Mouse (Mus musculus): ENCODE results near the gene Ets1. TPM values are rescaled to one million over a fixed set of nuclear protein-coding genes. Genes with fewer than 3 reads are reported as not detected.

Ets1 gene
- polyA plus RNA-seq, 1 experiment from 2014 or later: 48.3 TPM

GRCm38 (mm10) chr9:32701126-32701997 lies 65.3 kb downstream of the Ets1 start:
- POLR2A ChIA-PET: interaction anchor here (0.9 kb wide), 1 partner anchor 24 kb away, joined by 4 read pairs; no protein-coding TSS in a partner anchor
- DNase-seq (ENCODE audit: low read depth, low spot score) (no peak), ATAC-seq (no peak)
- CTCF ChIA-PET: interaction anchor here (1.0 to 1.7 kb wide), 3 partner anchors 9 to 40 kb away, joined by 3 read pairs; no protein-coding TSS in a partner anchor
- no peak for TF ChIP-seq CTCF (IDR thresholded peaks at IDR 0.05)
- in situ Hi-C loops (cut with MboI; ENCODE audit: low pct_unique_long_range_greater_than_20kb): loop anchor here (25.0 kb wide), 1 partner anchor 536 kb away; no protein-coding TSS in a partner anchor
- no peaks in the 10 kb centered on the region for H3K27me3 ChIP-seq

- ATAC-seq (no peak), DNase-seq (ENCODE audit: low read depth, low spot score) (no peak)
- H3K27me3 ChIP-seq: no peaks in the 10 kb centered on the region
- POLR2A ChIA-PET: interaction anchor here (0.9 kb wide), 1 partner anchor 23 kb away, joined by 4 read pairs; no protein-coding TSS in a partner anchor
- CTCF ChIA-PET: interaction anchor here (1.0 to 1.7 kb wide), 3 partner anchors 8 to 39 kb away, joined by 3 read pairs; no protein-coding TSS in a partner anchor
- in situ Hi-C loops (cut with MboI; ENCODE audit: low pct_unique_long_range_greater_than_20kb): loop anchor here (25.0 kb wide), 1 partner anchor 535 kb away; no protein-coding TSS in a partner anchor
- TF ChIP-seq CTCF (IDR thresholded peaks at IDR 0.05): no peak
Observed at GRCm38 (mm10) chr9:32701998-32702305, 65.9 kb downstream of the Ets1 start.

- no peak for TF ChIP-seq CTCF (IDR thresholded peaks at IDR 0.05)
- ChIA-PET POLR2A (no interaction called here), CTCF (no interaction called here)
- H3K27me3 ChIP-seq: no peaks in the 10 kb centered on the region
- no peak for DNase-seq (ENCODE audit: low read depth, low spot score)
- no peak for ATAC-seq
- in situ Hi-C loops (cut with MboI; ENCODE audit: low pct_unique_long_range_greater_than_20kb): loop anchor here (25.0 kb wide), 1 partner anchor 534 kb away; no protein-coding TSS in a partner anchor
Observed at GRCm38 (mm10) chr9:32702836-32703395, 66.9 kb downstream of the Ets1 start.

GRCm38 (mm10) chr9:32703976-32704745 lies 68.1 kb downstream of the Ets1 start:
- DNase-seq (ENCODE audit: low read depth, low spot score) (no peak), ATAC-seq (no peak)
- H3K27me3 ChIP-seq: no peaks in the 10 kb centered on the region
- in situ Hi-C loops (cut with MboI; ENCODE audit: low pct_unique_long_range_greater_than_20kb): loop anchor here (25.0 kb wide), 1 partner anchor 533 kb away; no protein-coding TSS in a partner anchor
- ChIA-PET POLR2A (no interaction called here), CTCF (no interaction called here)
- no peak for TF ChIP-seq CTCF (IDR thresholded peaks at IDR 0.05)

GRCm38 (mm10) chr9:32705827-32706478 lies 69.9 kb downstream of the Ets1 start:
- DNase-seq (ENCODE audit: low read depth, low spot score) (no peak), ATAC-seq (no peak)
- POLR2A ChIA-PET: no interaction called here

GRCm38 (mm10) chr9:32707436-32707835 lies 71.4 kb downstream of the Ets1 start:
- no peak for TF ChIP-seq CTCF (IDR thresholded peaks at IDR 0.05)
- POLR2A ChIA-PET: interaction anchor here (0.9 to 1.3 kb wide), 2 partner anchors 12 to 35 kb away, joined by 3 to 4 read pairs; no protein-coding TSS in a partner anchor
- in situ Hi-C loops (cut with MboI; ENCODE audit: low pct_unique_long_range_greater_than_20kb): loop anchor here (5.0 to 25.0 kb wide), 2 partner anchors 235 to 530 kb away; no protein-coding TSS in a partner anchor
- CTCF ChIA-PET: no interaction called here
- ATAC-seq (no peak), DNase-seq (ENCODE audit: low read depth, low spot score) (no peak)
- H3K27me3 ChIP-seq: no peaks in the 10 kb centered on the region

More at GRCm38 (mm10) chr9:32705827-32706478, 69.9 kb downstream of the Ets1 start:
- no peak for TF ChIP-seq CTCF (IDR thresholded peaks at IDR 0.05)
- CTCF ChIA-PET: no interaction called here
- H3K27me3 ChIP-seq: no peaks in the 10 kb centered on the region
- in situ Hi-C loops (cut with MboI; ENCODE audit: low pct_unique_long_range_greater_than_20kb): loop anchor here (5.0 to 25.0 kb wide), 2 partner anchors 236 to 531 kb away; no protein-coding TSS in a partner anchor

GRCm38 (mm10) chr9:32708491-32708890 lies 72.5 kb downstream of the Ets1 start:
- ChIA-PET POLR2A (interaction anchor here (0.7 to 1.5 kb wide), 4 partner anchors 12 to 34 kb away, joined by 3 to 4 read pairs (median 4); no protein-coding TSS in a partner anchor), CTCF (interaction anchor here (0.6 to 1.7 kb wide), 4 partner anchors 9 to 12 kb away, joined by 3 to 6 read pairs (median 4); no protein-coding TSS in a partner anchor)
- H3K27me3 ChIP-seq: no peaks in the 10 kb centered on the region
- TF ChIP-seq CTCF (IDR thresholded peaks at IDR 0.05): no peak
- ATAC-seq (no peak), DNase-seq (ENCODE audit: low read depth, low spot score) (no peak)
- in situ Hi-C loops (cut with MboI; ENCODE audit: low pct_unique_long_range_greater_than_20kb): loop anchor here (5.0 to 25.0 kb wide), 2 partner anchors 234 to 529 kb away; no protein-coding TSS in a partner anchor

- POLR2A ChIA-PET: interaction anchor here (0.5 to 1.5 kb wide), 4 partner anchors 11 to 31 kb away, joined by 3 to 4 read pairs (median 4); no protein-coding TSS in a partner anchor
- CTCF ChIA-PET: interaction anchor here (1.2 to 1.7 kb wide), 3 partner anchors 10 to 13 kb away, joined by 3 to 6 read pairs (median 4); no protein-coding TSS in a partner anchor
- peak; percentile 33 for ATAC-seq
Observed at GRCm38 (mm10) chr9:32709359-32709758, 73.3 kb downstream of the Ets1 start.

More at GRCm38 (mm10) chr9:32709359-32709758, 73.3 kb downstream of the Ets1 start:
- no peak for TF ChIP-seq CTCF (IDR thresholded peaks at IDR 0.05)
- no peak for DNase-seq (ENCODE audit: low read depth, low spot score)
- H3K27me3 ChIP-seq: no peaks in the 10 kb centered on the region
- in situ Hi-C loops (cut with MboI; ENCODE audit: low pct_unique_long_range_greater_than_20kb): loop anchor here (5.0 to 25.0 kb wide), 2 partner anchors 233 to 528 kb away; no protein-coding TSS in a partner anchor
